Mouse (Mus musculus) effector memory CD4-positive, alpha-beta T cell, adult 5 months (primary cell): ENCODE results near the gene Olfr661. TPM values are rescaled to one million over a fixed set of nuclear protein-coding genes. Genes with fewer than 3 reads are reported as not detected.

Experiments
- polyA plus RNA-seq: library from polyadenylated mRNA; unstranded; fragments of 100-300 nt; shearing (Covaris generic); gene quantifications from one replicate; pipeline ENCODE4 v1.2.1, GENCODE M21; 2017

Gene Olfr661
- not detected for polyA plus RNA-seq

DNA sequence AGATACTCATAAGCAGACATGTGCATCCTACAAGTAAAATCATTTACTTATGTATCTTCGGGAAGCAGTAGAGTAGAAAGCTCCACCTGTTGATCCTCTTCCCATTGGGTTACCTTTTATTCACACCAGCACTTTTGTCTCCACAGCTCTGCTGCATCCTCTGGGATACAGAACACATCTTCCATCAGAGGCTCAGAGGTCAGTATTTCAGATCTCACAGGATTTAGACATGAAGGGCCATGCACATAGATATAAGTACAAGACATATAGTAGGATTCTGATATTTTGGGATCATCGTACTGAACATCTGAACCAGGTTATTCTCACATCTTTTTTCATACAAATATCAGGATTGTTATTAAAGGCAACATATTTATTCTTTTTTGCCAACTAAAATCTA, at the start of gene Olfr661:
TSS of gene Olfr661 (plus strand) at position 301 of the 400 bp plus-strand sequence.

DNA sequence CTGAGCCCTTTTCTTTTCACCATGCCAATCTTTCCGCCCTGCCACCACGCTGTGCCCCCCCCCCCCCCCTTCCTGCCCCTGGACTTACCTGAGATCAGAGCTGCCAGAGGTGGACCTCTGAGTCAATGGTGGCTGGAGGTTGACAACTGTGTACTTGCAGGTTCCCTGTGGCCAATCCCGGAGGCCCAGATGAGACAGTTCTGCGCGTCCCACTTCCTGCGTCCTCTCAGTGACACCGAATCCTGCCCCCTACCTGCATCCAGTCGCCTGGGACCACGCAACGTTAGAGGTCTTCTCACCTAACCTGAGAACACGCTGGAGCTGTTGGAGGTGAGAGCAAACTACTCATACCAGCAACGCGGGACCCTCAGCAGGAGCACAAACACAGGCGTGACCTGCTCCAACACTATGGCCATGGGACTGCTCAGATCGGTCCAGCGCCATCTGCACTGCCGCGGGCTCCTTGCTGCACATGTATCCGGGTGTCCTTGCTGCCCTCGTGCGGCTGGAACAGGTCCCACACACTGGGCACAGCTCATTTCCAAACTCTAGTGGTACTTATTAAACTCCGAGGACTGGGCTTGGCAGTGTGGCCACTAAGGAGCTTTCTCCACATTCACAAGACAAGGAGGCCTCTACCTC, 39.3 kb upstream of the Olfr661 start, which contains the start of gene Olfr658:
TSS of gene Olfr658 (minus strand) at position 465 of the 642 bp plus-strand sequence.

DNA sequence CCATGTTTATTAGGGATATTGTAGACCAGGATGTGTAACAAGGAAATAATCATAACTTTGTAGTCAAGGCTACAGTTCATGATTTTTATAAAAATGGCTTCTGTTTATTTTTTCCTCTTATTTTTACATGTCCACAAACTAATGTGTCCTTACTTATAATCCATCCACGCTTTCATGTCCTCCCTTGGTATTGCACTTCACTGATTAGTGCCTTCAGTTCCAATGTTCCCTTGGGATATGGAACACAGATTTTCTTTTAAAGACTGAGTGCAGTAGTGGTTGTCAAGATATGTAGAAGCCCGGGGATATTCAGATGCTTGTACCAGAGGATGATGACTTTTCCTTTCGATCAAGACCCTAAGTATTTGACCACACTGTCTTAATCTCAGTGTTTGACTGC, 19.8 kb upstream of the Olfr661 start, which contains the start of gene Olfr659:
TSS of gene Olfr659 (plus strand) at position 301 of the 400 bp plus-strand sequence.

Other genes with a start within 250 kb of the Olfr661 start
- 39.1 TPM for gene Trim30a, start 221.3 kb upstream of the Olfr661 start, polyA plus RNA-seq
- gene Trim30d, start 178.7 kb upstream of the Olfr661 start, polyA plus RNA-seq, result 14.2 TPM
- gene Olfr651, start 136.4 kb upstream of the Olfr661 start, polyA plus RNA-seq, result not detected
- not detected for gene Olfr652, start 125.6 kb upstream of the Olfr661 start, polyA plus RNA-seq
- not detected for gene Olfr653, start 109.2 kb upstream of the Olfr661 start, polyA plus RNA-seq
- gene Olfr654, start 99.5 kb upstream of the Olfr661 start, polyA plus RNA-seq, result not detected
- gene Olfr655, start 84.7 kb upstream of the Olfr661 start, polyA plus RNA-seq, result not detected
- not detected for gene Olfr656, start 72.5 kb upstream of the Olfr661 start, polyA plus RNA-seq
- gene Olfr657, start 61.7 kb upstream of the Olfr661 start, polyA plus RNA-seq, result not detected
- not detected for gene Olfr658, start 39.2 kb upstream of the Olfr661 start, polyA plus RNA-seq
- not detected for gene Olfr659, start 19.7 kb upstream of the Olfr661 start, polyA plus RNA-seq
- not detected for gene Usp17le, start 91.0 kb downstream of the Olfr661 start, polyA plus RNA-seq
- gene Usp17lb, start 156.1 kb downstream of the Olfr661 start, polyA plus RNA-seq, result not detected
- not detected for gene Usp17la, start 170.5 kb downstream of the Olfr661 start, polyA plus RNA-seq
- not detected for gene Olfr665, start 191.5 kb downstream of the Olfr661 start, polyA plus RNA-seq
- gene Olfr666, start 209.5 kb downstream of the Olfr661 start, polyA plus RNA-seq, result not detected
- gene Olfr667, start 235.0 kb downstream of the Olfr661 start, polyA plus RNA-seq, result not detected
- gene Olfr668, start 241.6 kb downstream of the Olfr661 start, polyA plus RNA-seq, result not detected
- gene Olfr669, start 247.7 kb downstream of the Olfr661 start, polyA plus RNA-seq, result 0.16 TPM